ENCODE assay signal across 9 mouse cellular contexts in the genomic region with DNA sequence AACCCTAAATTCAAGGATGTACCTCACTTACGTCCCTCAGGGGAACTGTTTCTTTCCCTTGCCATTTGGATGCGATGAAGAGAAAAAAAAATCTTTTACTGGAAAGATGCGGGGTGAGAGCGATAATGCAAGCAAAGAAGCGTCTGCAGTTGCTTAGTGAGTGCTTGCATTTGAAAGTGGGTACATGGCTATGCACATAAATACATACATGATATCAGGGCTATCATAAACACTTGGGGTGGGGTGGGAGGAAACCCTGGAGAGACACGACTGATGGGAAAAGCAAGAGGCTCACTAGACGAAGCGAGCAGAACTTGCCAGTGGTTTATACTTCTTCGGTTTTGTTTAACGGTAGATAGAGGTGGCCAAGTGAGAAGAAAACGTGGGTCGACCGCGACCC. TPM values are rescaled to one million over a fixed set of nuclear protein-coding genes. Genes with fewer than 3 reads are reported as not detected.
DNase-seq lines count a peak whose midpoint lies in the region; ATAC-seq and TF ChIP-seq lines count a peak whose summit lies in the region.
"Had no signal": no experiment of that assay in that cellular context is flagged by ENCODE, and none has a peak within 500 bp of the region (broad histone marks: within the 10 kb centered on the region; RNA-seq: fewer than 3 reads in every experiment).

Gene Gja5, plus strand, starts transcription at position 301 of the 400 bp plus-strand sequence.

- H3K27ac ChIP-seq in cerebellum, adult 2 months (ENCODE audit: insufficient read depth, low read length): peak within 1 kb of the TSS; percentile 54
- H3K27ac ChIP-seq in brown adipose tissue, adult 24 weeks (replicated peaks; ENCODE audit: low read depth, low read length): no peak within 1 kb of the TSS
- H3K27ac ChIP-seq in heart, postnatal 0 days (ENCODE audit: low read depth): no peak within 1 kb of the TSS
- H3K27ac ChIP-seq in liver, postnatal 0 days (ENCODE audit: low read depth): peak within 1 kb of the TSS; percentile 66

- TF ChIP-seq EP300 in heart, postnatal 0 days (IDR thresholded peaks at IDR 0.05; ENCODE audit: low read depth): no peak
- no peak for TF ChIP-seq EP300 in liver, postnatal 0 days (IDR thresholded peaks at IDR 0.05; ENCODE audit: low read depth)

- TF ChIP-seq POLR2A in cerebellum, adult 2 months (IDR thresholded peaks at IDR 0.05; ENCODE audit: borderline replicate concordance, insufficient read depth, low read length): no peak

- no peaks in the 10 kb centered on the region for H3K27me3 ChIP-seq in cerebellum, adult 2 months (ENCODE audit: control insufficient read depth, insufficient read depth, low read length)
- H3K27me3 ChIP-seq in heart, postnatal 0 days (ENCODE audit: control insufficient read depth, insufficient read depth, low read length): 0 out of 2 replicates have a peak, but pooled peaks cover 5% of the 10 kb centered on the region
- no peaks in the 10 kb centered on the region for H3K27me3 ChIP-seq in liver, postnatal 0 days (ENCODE audit: insufficient read depth, low read length)

- H3K9me3 ChIP-seq in heart, postnatal 0 days (replicated peaks; ENCODE audit: control insufficient read depth, low read length): no peaks in the 10 kb centered on the region
- no peaks in the 10 kb centered on the region for H3K9me3 ChIP-seq in liver, postnatal 0 days (ENCODE audit: low read length)

- no peaks in the 10 kb centered on the region for H3K4me1 ChIP-seq in cerebellum, adult 2 months (ENCODE audit: control insufficient read depth, insufficient read depth, low read length)
- no peaks in the 10 kb centered on the region; the same call in 1 of the 2 replicates for H3K4me1 ChIP-seq in brown adipose tissue, adult 24 weeks (ENCODE audit: control insufficient read depth, insufficient read depth, insufficient read length, low read length)
- H3K4me1 ChIP-seq in heart, postnatal 0 days (ENCODE audit: control insufficient read depth, insufficient read depth): peaks cover 11% of the 10 kb centered on the region; the same call in 1 of the 2 replicates
- peaks cover 14% of the 10 kb centered on the region for H3K4me1 ChIP-seq in liver, postnatal 0 days (ENCODE audit: insufficient read depth)

- H3K9ac ChIP-seq in heart, postnatal 0 days (replicated peaks; ENCODE audit: low read depth, low read length): peak within 1 kb of the TSS; percentile 81
- H3K9ac ChIP-seq in liver, postnatal 0 days (replicated peaks): peak within 1 kb of the TSS; percentile 97

- ATAC-seq in heart, postnatal 0 days (ENCODE audit: insufficient read depth, low read depth): no peak
- ATAC-seq in liver, postnatal 0 days: no peak

- no peaks in the 10 kb centered on the region for H3K36me3 ChIP-seq in heart, postnatal 0 days (replicated peaks; ENCODE audit: control insufficient read depth, insufficient read depth, low read length)
- H3K36me3 ChIP-seq in liver, postnatal 0 days (replicated peaks; ENCODE audit: insufficient read depth, low read length): no peaks in the 10 kb centered on the region

- no peak for TF ChIP-seq CTCF in cerebellum, adult 2 months (IDR thresholded peaks at IDR 0.05; ENCODE audit: borderline replicate concordance, insufficient read depth, low read depth, low read length)
- TF ChIP-seq CTCF in heart, postnatal 0 days (IDR thresholded peaks at IDR 0.05; ENCODE audit: low read depth): no peak
- TF ChIP-seq CTCF in liver, postnatal 0 days (IDR thresholded peaks at IDR 0.05; ENCODE audit: low read depth): no peak

- no peak for DNase-seq in cerebellum, adult 2 months
- no peak for DNase-seq in cerebellum, adult 11-12 months
- no peak for DNase-seq in heart, postnatal 0 days (ENCODE audit: low spot score)
- DNase-seq in liver, postnatal 0 days: no peak
- DNase-seq in urinary bladder, adult 18-20 months (ENCODE audit: low spot score in 2 of 2): no peak
- no peak for DNase-seq in cerebellum, adult 9-11 months
- no peak for DNase-seq in gastrocnemius, postnatal 25 days

- peak within 1 kb of the TSS; percentile 92 for H3K4me2 ChIP-seq in heart, postnatal 0 days (ENCODE audit: low read depth, low read length)
- peak within 1 kb of the TSS; percentile 99 for H3K4me2 ChIP-seq in liver, postnatal 0 days (ENCODE audit: low read depth, low read length)

- WGBS in cerebellum, adult 2 months: 7% methylated on average over 14 of the region's 14 CpGs
- 10% methylated on average over 14 of the region's 14 CpGs for WGBS in heart, postnatal 0 days
- 17% methylated on average over 14 of the region's 14 CpGs for WGBS in liver, postnatal 0 days (ENCODE audit: insufficient replicate concordance)

- peak within 1 kb of the TSS; percentile 77 for H3K4me3 ChIP-seq in cerebellum, adult 2 months (replicated peaks; ENCODE audit: insufficient read depth, low read depth, low read length)
- H3K4me3 ChIP-seq in brown adipose tissue, adult 24 weeks (ENCODE audit: insufficient read depth, low read depth, low read length): peak within 1 kb of the TSS; percentile 86
- peak within 1 kb of the TSS; percentile 79 for H3K4me3 ChIP-seq in heart, postnatal 0 days (ENCODE audit: low read depth, low read length)
- peak within 1 kb of the TSS; percentile 99 for H3K4me3 ChIP-seq in liver, postnatal 0 days (ENCODE audit: low read depth, low read length)

RNA-seq across cellular contexts. Expression of gene Gja5, which starts in this region (rescaled TPM):
- polyA plus RNA-seq in cerebellum, adult 2 months (2012; rRNA removed): 0.64 and 0.65 TPM in 2 replicates
- polyA plus RNA-seq in brown adipose tissue, adult 24 weeks (2012; ENCODE audit: insufficient read depth, insufficient read length, missing spikeins): 2.0 and 2.6 TPM in 2 replicates
- total RNA-seq in heart, postnatal 0 days (2014; rRNA removed; ENCODE audit: low replicate concordance): 67.6 and 87.1 TPM in 2 replicates
- polyA plus RNA-seq in heart, postnatal 0 days (2015; fragmentation: Nextera tagmentation; extraction: Ambion mirVana): 67.5 and 69.2 TPM in 2 replicates
- polyA plus RNA-seq in liver, postnatal 0 days (2015; fragmentation: Nextera tagmentation; extraction: Ambion mirVana): 1.4 TPM in 2 replicates
- 1 to 10 TPM; 2.8 to 6.2 TPM for total RNA-seq in gastrocnemius, postnatal 25 days (2021)
- total RNA-seq: hematopoietic stem cell, adult 5-6 weeks had no signal

Comparison
In these comparisons a context has a peak if more than half of its experiments do, and no peak if none do; other contexts are left out.
1. RNA of gene Gja5 (polyA plus RNA-seq): 67.5 to 69.2 TPM in heart, postnatal 0 days; 2.0 to 2.6 TPM in brown adipose tissue, adult 24 weeks, 1.4 TPM in liver, postnatal 0 days and 0.64 to 0.65 TPM in cerebellum, adult 2 months; every median in the first group is over 10 times any median in the second.
2. H3K27ac ChIP-seq: peak in cerebellum, adult 2 months (single experiment) and liver, postnatal 0 days (single experiment); none in brown adipose tissue, adult 24 weeks (single experiment) and heart, postnatal 0 days (single experiment).
3. Peak in every context shown above with its lines, with median percentiles within 50 percentile points of each other: H3K4me3 ChIP-seq.